Mouse (Mus musculus) 3134 (cell line): ENCODE data around the gene Fuca1.

Source experiments
- DNase-seq: peaks from one replicate; pipeline ENCODE4 v3.0.0-alpha.2; 2011; ENCODE audit warnings: low spot score; ENCODE audit not compliant: insufficient read length; ENCODE audit errors: extremely low read depth

The Fuca1 gene

DNA sequence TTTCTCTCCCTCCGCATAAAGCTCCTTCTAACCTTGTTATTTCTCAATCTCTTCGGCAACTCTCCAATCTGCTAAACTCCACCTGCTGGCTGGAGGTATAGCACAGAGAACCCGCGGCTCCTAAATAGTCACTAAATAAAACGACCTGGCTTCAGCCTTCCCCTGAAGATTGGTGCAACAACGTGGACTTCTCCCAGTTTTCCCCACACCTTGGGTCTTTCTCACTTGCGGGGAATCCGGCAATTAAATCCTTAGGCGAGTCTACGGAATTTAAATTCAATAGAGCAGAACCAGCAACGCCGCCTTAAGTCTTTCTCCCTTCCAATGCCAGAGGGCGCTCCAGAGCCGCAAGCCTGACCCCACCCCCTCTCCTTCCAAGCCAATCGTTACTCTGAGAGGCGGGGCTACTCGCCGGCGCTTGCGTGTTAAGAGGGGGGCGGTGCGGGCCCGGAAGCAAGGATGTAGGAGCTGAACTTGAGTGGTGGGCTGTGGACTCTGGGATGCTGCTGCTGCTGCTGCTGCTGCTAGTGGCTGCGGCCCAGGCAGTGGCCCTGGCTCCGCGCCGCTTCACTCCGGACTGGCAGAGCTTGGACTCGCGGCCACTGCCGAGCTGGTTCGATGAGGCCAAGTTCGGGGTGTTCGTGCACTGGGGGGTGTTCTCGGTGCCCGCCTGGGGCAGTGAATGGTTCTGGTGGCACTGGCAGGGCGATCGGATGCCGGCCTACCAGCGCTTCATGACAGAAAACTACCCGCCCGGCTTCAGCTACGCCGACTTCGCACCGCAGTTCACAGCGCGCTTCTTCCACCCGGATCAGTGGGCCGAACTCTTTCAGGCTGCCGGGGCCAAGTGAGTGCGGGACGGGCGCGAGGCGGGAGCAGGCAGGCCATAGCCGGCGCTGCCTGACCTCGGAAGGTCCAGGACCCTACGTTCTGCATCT, at the start of gene Fuca1:
TSS of gene Fuca1 (plus strand) at position 432 of the 938 bp plus-strand sequence.
- DNase-seq = peak; percentile 91

DNA sequence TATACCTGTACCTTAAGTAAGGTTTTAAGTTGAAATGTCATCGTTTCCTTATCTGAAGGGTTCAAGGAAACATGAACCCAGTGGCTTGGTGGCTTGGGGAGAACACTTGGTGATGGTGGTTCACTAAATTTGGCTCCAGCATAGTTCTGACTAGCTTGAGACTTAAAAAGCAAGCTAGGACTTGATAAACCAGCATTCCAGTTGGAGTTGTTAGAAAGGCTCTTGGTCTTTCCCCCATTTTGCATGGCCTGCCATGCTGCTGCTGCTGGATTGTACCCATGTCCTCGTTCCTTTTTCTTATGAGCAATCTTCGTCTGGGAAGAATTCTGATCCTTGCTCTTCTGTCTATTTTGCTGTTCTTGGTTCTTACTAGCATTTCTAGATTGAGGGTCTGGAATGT, 48.5 kb upstream of the Fuca1 start:
- no peak for DNase-seq

DNA sequence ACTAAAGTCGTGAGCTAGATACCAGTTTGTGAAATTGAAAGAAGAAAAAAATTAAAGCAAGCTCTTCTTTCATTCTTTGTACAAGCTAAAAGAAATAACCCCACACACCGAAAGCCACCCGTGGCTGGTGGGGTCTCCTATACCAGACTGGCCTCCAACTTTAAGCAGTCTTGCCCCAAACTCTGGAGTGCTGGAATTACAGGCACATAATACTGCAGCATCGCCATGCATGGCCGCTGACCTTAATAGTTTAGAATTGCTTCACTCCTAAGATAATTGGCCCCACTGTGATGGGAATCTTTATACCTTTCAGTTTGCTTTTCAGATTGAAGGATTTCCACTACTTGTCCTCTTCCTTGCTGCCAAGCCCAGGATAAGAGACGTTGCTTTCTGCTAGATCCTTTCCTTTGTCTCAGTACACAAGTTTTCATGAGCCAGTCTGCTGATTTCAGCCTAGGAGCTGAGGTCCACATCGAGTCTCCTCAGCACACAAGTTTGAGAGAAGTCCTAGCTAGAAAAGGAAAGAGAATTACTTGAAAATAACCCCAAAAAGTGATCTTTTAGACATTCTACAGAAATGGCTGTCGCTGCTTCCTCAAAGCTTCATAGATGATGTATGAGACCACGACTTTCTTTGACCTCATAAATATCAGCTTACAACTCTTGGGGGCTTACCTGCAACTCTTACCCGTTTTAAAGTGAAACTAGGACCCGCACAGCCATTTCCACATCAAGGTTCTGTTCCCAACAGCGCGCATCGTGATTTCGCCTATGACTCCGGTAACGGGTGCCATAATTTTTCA, 47.7 kb upstream of the Fuca1 start:
- no peak for DNase-seq

GRCm38 (mm10) chr4:135873526-135874202, 46.9 kb upstream of the Fuca1 start, which contains the start of gene Pnrc2:
Gene Pnrc2 (minus strand): TSS chr4:135873850.
- peak; percentile 93 for DNase-seq

DNA sequence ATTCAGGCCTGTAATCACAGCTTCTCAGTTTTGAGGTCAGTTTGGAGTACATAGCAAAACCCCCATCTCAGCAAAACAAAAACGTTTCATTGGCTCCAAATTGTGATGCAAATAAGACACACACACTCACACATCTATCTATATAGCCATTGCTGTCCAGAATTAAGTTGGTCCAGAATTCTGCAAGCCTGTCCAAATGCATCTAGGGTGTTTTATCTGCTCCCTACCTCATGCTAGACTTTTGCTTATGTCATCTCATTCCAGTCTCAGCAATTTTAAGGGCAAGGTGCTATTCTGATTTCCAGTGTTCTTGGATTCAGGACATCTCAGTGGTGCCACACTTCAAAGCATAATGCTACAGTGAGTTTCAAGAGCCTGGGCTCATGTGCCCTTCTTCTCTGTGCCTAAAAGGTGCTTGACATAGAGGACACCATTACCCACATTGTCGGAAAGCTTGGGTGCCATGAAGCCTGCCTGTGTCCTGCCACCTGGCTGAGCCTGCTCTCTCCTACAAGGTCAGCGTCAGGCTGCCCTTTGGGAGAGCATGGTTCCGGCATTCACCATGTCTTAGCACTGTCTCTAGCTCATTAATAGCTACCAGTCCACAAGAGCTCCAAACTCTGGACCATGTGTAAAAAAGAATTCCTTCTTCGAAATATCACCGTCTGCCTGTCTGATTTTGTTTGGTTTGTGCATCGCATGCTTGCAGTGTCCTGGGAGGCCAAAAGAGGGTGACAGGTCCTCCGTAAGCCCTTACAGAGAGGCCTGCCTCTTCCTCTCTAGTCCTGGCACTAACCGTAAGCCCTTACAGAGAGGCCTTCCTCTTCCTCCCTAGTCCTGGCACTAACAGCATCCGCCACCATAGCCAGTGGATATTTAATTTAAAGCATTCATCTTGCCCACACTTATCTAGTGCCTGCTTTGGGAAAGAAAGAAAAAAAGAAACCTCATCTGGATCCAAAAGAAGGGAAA, 45.7 kb upstream of the Fuca1 start:
- no peak for DNase-seq

DNA sequence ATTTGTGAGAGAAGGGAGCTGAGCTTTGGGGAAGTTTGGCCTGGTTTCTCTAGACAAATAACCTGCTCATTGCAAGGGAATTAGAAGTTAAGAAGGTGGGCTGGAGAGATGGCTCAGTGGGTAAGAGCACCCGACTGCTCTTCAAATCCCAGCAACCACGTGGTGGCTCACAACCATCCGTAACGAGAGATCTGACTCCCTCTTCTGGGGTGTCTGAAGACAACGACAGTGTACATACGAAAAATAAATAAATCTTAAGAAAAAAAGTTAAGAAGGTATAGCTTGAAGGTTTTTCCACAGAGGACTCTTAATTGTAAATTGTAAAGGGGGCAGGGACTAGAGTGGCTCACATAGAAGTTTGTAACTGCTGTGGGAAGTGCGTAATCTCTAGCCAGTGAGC, 45.0 kb upstream of the Fuca1 start:
- no peak for DNase-seq

DNA sequence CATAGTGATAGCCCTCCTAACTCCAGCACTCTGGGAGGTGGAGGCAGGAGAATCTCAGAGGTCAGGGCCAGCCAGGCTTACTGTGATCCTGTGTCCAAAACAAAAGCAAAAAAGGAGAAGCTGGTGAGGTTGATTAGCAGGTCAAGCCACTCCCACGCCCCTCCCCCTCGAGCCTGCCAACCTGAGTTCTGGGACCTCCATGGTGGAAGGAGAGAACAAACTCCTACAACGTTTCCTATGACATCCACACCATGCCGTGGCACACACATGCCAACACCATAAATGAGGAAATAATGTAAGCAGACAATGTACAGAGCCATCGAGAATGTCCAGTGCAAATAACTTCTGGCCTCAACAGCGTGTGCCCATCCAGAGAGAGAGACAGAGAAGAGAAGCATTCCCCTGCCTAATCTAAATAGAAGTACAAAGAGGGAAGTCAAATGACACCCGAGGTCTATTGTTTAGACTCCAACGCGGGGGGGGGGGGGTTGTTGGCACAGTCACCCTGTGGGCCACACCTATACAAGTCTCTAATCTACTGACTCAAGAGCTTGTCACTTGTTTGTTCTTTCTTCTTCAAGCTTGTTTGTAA, 44.4 kb upstream of the Fuca1 start:
- DNase-seq = no peak

GRCm38 (mm10) chr4:135876583-135877020, 43.9 kb upstream of the Fuca1 start:
- peak; percentile 50 for DNase-seq

- DNase-seq = peak; percentile 37
These were observed 42.8 kb upstream of the Fuca1 start for GRCm38 (mm10) chr4:135877742-135878141.

- DNase-seq = no peak
These were observed 41.5 kb upstream of the Fuca1 start for GRCm38 (mm10) chr4:135879021-135879420.

GRCm38 (mm10) chr4:135880018-135880417, 40.5 kb upstream of the Fuca1 start:
- DNase-seq = no peak

DNA sequence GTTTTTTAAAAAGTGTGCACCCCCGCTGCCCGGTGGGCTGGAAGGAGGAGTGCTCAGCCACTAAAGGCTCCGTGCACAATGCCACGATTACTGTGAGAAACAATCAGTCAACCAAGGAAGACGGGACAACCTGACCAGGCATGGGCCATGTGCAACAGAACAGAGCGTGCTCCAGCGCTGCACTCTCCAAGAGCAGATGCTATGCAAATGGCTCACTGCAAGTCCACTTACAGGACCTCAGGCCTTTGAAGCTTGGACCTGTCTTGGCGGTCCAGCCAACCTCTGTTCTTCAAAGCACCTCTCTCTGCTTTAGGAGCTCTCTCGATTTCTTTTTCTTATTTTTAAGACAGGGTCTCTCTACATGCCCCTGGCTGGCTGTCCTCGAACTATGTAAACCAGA, 40.0 kb upstream of the Fuca1 start:
- DNase-seq = no peak

GRCm38 (mm10) chr4:135882023-135882422, 38.5 kb upstream of the Fuca1 start:
- DNase-seq = no peak

- no peak for DNase-seq
These were observed 37.1 kb upstream of the Fuca1 start for GRCm38 (mm10) chr4:135883401-135883851.

DNA sequence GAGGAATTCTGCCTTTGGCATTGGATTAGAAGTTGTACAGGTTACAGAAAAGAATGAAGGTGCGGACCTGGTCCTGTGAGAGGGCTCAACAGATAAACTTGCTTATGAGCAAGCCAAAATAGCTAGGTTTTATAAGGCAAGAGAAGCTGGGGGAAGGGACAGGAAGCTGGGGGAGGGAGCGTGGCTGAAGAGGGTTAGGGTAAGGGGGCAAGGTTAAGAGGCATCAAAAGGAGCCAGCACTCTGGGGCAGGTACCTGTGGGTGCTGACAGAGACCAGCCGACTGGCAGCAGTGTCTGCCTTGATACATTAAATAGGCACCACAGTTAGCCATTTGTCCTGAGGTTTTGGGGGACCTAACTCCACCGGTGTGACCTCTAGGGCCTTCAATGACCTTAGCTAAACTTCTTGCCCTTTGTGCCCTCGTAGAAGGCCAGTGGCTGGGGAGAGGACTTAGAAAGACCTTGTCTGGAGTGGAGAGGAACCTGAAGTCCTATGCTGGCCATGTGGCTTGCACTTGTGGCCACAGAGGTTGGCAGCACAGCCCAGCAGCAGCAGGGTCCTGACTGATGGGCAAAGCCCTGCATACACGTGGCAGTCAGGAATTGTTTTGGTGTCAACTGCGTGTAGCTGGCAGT, 36.5 kb upstream of the Fuca1 start:
- DNase-seq = no peak

DNA sequence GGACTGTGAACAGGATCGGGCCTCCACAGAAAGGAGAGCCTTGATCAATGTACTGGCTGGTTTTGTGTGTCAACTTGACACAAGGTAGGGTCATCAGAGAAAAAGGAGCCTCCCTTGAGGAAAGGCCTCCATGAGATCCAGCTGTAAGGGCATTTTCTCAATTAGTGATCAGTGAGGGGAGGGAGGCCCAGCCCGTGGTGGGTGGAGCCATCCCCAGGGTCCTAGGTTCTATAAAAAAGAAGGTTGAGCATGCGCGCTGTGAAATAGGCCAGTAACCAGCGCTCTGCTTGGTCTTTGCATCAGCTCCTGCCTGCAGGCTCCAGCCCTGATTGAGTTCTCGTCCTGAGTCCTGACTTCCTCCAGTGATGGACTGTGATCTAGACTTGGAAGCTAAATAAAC, 36.0 kb upstream of the Fuca1 start:
- no peak for DNase-seq

DNA sequence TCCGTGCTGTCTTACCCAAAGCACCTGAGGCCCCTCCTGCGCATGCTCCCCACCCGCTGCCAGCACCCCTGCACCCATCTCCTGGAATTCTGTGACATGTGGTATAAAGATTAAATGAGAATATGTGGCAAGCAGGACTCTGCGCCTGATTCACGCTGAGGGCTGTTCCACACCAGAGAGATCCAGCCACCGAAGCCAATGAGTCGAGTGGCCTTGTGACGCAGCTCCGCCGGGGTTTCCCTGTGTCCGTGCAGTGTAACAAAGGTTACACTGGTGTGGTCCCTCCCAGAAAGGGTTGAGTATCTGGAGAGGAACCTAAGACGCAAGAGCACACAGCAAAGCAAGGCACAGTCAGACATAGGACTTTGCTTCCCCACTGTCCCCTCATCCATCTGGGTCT, 34.9 kb upstream of the Fuca1 start:
- no peak for DNase-seq

- no peak for DNase-seq
These were observed 34.4 kb upstream of the Fuca1 start for GRCm38 (mm10) chr4:135886184-135886583.
